Mouse (Mus musculus) stomach, postnatal 0 days (tissue): Measurements from ENCODE around the gene Trir. TPM values are rescaled to one million over a fixed set of nuclear protein-coding genes. Genes with fewer than 3 reads are reported as not detected.

Experiments
- ATAC-seq: fragments of 200-750 bp; cut with Nextera tagmentation; 2 replicates; pipeline ENCODE4 v1.8.0; 2017; ENCODE audit not compliant: low FRiP score, low TSS enrichment
- DNase-seq: peaks from one replicate; pipeline ENCODE4 v3.0.0-alpha.2; 2016; ENCODE audit warnings: low spot score
- H3K27ac ChIP-seq: fragments of 300-500 bp; sonication (generic); replicated peaks from 2 replicates; pipeline ENCODE4 v1.5.1; 2014; ENCODE audit warnings: mild to moderate bottlenecking, control low read depth
- H3K27me3 ChIP-seq: fragments of 300-500 bp; sonication (generic); 2 replicates; pipeline ENCODE4 v1.6.1; 2014; ENCODE audit warnings: low read length; ENCODE audit not compliant: control insufficient read depth, insufficient read depth
- H3K36me3 ChIP-seq: fragments of 300-500 bp; sonication (generic); 2 replicates; pipeline ENCODE4 v1.6.1; 2014; ENCODE audit warnings: low read length, mixed read lengths; ENCODE audit not compliant: control insufficient read depth, insufficient read depth
- H3K4me1 ChIP-seq: fragments of 300-500 bp; sonication (generic); replicated peaks from 2 replicates; pipeline ENCODE4 v1.6.1; 2014; ENCODE audit warnings: antibody characterized with exemption; ENCODE audit not compliant: control insufficient read depth, insufficient read depth
- H3K4me2 ChIP-seq: fragments of 300-500 bp; sonication (generic); replicated peaks from 2 replicates; pipeline ENCODE4 v1.6.1; 2014; ENCODE audit warnings: low read depth, mild to moderate bottlenecking, control low read depth, moderate library complexity
- H3K4me3 ChIP-seq: fragments of 300-500 bp; sonication (generic); 2 replicates; pipeline ENCODE4 v1.5.1; 2014; ENCODE audit warnings: low read depth, low read length, control low read depth
- H3K9ac ChIP-seq: fragments of 300-500 bp; sonication (generic); 2 replicates; pipeline ENCODE4 v1.6.1; 2014; ENCODE audit warnings: mild to moderate bottlenecking, low read length, control low read depth, mixed read lengths
- H3K9me3 ChIP-seq: fragments of 300-500 bp; sonication (generic); 2 replicates; pipeline ENCODE4 v1.6.1; 2016; ENCODE audit warnings: low read length; ENCODE audit not compliant: control insufficient read depth
- CTCF ChIP-seq: IDR thresholded peaks from 2 replicates; pipeline ENCODE4 v1.5.1; 2016; ENCODE audit warnings: antibody characterized with exemption, low read depth, mild to moderate bottlenecking, moderate library complexity
- EP300 ChIP-seq: optimal IDR thresholded peaks from 2 replicates; pipeline ENCODE3; 2016; ENCODE audit warnings: antibody characterized with exemption
- WGBS: fragments of 180-500 bp; shearing (Covaris S2); extraction: QIAGEN DNeasy Blood & Tissue Kit; methylation state at CpG from one replicate; pipeline ENCODE4 v1.1.7; 2014; 5-methylcytosine and 5-hydroxymethylcytosine counted together
- polyA plus RNA-seq: library from polyadenylated mRNA; unstranded; fragments of >200 nt; fragmentation: Nextera tagmentation; extraction: Ambion mirVana; gene quantifications from 2 replicates; pipeline ENCODE4 v1.2.1, GENCODE M21; 2015

Gene Trir
- polyA plus RNA-seq, 1 experiment from 2014 or later = 95.1 TPM

DNA sequence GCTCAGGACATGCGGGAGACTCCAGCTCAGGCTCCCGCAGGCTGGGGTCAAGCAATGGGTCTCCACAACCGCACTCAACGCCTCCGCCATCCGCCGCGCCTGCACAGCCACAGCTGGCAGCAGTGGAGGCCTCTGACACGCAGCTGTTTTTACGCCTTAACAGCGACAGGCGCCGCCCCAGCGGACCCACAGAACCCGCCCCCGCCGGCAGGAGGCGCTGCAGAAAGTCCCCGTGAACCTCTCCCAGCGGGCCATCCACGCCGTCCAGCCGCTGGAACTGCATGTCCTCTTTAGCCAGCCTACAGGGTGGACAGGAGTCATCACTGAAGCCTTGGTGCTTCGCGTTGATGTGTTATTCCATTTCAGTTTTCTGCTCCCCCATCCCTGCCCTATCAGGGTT, 18.9 kb upstream of the Trir start:
- ATAC-seq = peak; percentile 30; the same call in 1 of the 2 replicates
- 0 out of 2 replicates have a peak, but pooled peaks cover 4% of the 10 kb centered on the region for H3K27me3 ChIP-seq
- peak; percentile 68 for TF ChIP-seq CTCF
- no peak for TF ChIP-seq EP300
- H3K4me1 ChIP-seq = no peaks in the 10 kb centered on the region
- no peaks in the 10 kb centered on the region for H3K9me3 ChIP-seq
- H3K9ac ChIP-seq = no peak overlapping the region
- WGBS = 16% methylated on average over 22 of the region's 25 CpGs
- no peak overlapping the region for H3K4me3 ChIP-seq
- no peaks in the 10 kb centered on the region for H3K36me3 ChIP-seq
- no peak overlapping the region for H3K27ac ChIP-seq
- peak; percentile 77 for DNase-seq
- no peak overlapping the region for H3K4me2 ChIP-seq

DNA sequence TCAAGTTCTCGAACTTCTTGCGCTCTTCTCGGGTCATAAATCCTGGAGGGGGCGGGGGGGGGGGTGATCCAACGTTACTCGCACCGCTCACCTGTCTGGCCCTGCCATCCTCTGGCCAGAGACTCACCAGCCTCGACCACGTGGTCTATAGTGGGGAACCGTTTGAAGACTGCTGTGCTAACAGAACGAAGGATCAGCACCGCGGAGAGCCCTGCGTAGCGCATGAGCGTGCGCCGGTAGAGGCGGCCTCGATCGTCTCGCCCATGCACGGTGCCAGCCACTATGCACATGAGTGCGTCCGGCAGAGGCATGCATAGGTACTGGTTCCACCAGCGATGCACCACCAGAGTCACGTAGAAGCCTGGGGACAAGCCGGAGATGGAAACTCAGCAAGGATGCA, 15.4 kb upstream of the Trir start:
- no peaks in the 10 kb centered on the region for H3K9me3 ChIP-seq
- H3K4me2 ChIP-seq = no peak overlapping the region
- 0 out of 2 replicates have a peak, but pooled peaks cover 4% of the 10 kb centered on the region for H3K27me3 ChIP-seq
- DNase-seq = no peak
- H3K4me3 ChIP-seq = no peak overlapping the region
- ATAC-seq = peak; percentile 56; the same call in 1 of the 2 replicates
- no peak overlapping the region for H3K27ac ChIP-seq
- TF ChIP-seq EP300 (no peak), CTCF (no peak)
- WGBS = 10% methylated on average over 28 of the region's 28 CpGs
- no peak overlapping the region for H3K9ac ChIP-seq
- no peaks in the 10 kb centered on the region for H3K4me1 ChIP-seq
- H3K36me3 ChIP-seq = no peaks in the 10 kb centered on the region

DNA sequence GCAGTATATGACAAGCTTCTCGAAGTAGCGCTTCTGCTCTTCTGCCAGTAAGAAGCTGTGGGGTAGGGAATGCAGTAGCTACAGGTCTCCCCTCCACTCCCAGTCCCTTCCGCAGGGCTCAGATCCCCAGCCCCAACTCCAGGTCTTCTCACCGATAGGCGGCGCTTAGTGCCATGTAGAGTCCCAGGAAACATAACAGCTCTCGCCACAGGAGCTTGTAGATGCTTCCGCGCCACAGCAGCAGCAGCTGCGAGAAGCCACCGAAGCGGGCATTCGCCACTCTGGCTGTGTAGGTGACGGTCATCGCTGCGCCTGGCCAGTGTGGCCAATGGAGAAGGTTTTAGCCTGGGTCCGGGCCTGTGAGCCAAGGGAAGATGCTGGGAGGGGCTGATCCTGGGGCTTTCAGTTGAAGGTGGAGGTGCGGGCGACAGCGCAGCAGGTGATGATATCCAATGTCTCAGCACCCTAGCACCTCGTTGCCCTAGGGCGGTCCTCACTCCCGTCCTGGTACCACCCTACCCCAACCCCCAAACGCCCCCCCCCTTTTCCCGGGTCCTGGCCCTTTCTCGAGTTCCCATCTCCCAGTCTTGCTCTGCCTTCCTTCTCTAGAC, 13.3 kb upstream of the Trir start:
- peak overlapping the region; percentile 62 for H3K4me2 ChIP-seq
- no peaks in the 10 kb centered on the region for H3K4me1 ChIP-seq
- H3K9me3 ChIP-seq = no peaks in the 10 kb centered on the region
- peak overlapping the region; percentile 47; the same call in 1 of the 2 replicates for H3K9ac ChIP-seq
- no peak overlapping the region for H3K27ac ChIP-seq
- 0 out of 2 replicates have a peak, but pooled peaks cover 4% of the 10 kb centered on the region for H3K27me3 ChIP-seq
- DNase-seq = peak; percentile 85
- TF ChIP-seq CTCF (peak; percentile 82), EP300 (no peak)
- peak overlapping the region; percentile 31 for H3K4me3 ChIP-seq
- peak; percentile 49; the same call in 1 of the 2 replicates for ATAC-seq
- peaks cover 4% of the 10 kb centered on the region; the same call in 1 of the 2 replicates for H3K36me3 ChIP-seq
- WGBS = 4% methylated on average over 26 of the region's 26 CpGs

DNA sequence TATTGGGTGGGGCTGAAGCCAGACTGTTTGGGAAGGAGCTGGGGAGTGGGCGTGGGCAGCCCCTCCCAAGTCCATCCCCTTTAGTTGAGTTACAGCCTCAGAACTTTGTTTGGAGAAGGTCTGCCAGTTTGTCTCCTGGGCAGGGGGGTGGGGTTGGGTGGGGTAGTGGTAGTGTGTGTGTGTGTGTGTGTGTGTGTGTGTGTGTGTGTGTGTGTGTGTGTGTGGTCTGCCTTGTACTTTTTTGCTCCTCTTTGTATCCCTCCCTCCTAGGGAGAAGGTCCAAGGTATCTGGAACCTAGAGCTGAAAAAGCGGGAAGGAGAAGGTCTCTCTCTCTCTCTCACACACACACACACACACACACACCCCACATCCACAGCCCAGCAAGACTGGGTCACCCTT, 12.2 kb upstream of the Trir start, which contains the start of gene Best2:
Gene Best2 (minus strand): TSS at position 101 of the 400 bp plus-strand sequence.
- Histone ChIP-seq H3K4me1 (no peaks in the 10 kb centered on the region), H3K9me3 (no peaks in the 10 kb centered on the region), H3K9ac (peak within 1 kb of the TSS; percentile 47; the same call in 1 of the 2 replicates), H3K36me3 (peaks cover 15% of the 10 kb centered on the region), H3K4me3 (peak within 1 kb of the TSS; percentile 31), H3K4me2 (peak within 1 kb of the TSS; percentile 62), H3K27ac (no peak within 1 kb of the TSS), H3K27me3 (0 out of 2 replicates have a peak, but pooled peaks cover 4% of the 10 kb centered on the region)
- TF ChIP-seq EP300 = no peak
- TF ChIP-seq CTCF = no peak
- 40% methylated on average over 2 of the region's 2 CpGs for WGBS
- no peak for DNase-seq
- no peak for ATAC-seq

DNA sequence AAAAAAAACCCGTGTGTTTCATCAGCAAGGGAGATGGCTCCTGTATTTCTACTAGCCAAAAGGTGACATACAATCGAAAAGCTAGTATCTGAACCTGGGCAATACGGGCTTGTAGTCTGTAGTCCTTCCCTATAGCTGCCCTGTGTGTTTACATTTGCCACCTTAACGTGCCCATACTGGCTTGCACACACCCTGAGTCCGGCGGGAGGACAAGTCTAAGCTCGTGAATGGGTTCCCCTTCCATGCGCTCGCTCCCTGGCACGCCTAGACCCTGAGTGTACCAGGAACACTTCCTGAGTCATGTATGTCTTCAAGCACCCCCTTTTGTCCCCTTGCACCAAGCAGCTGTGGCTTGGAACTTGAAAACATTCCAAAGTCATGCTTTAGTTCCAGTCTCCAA, 9.9 kb upstream of the Trir start:
- ATAC-seq = no peak
- Histone ChIP-seq H3K4me3 (no peak overlapping the region), H3K27me3 (no peaks in the 10 kb centered on the region), H3K9ac (no peak overlapping the region), H3K36me3 (peaks cover 25% of the 10 kb centered on the region), H3K9me3 (no peaks in the 10 kb centered on the region), H3K4me1 (no peaks in the 10 kb centered on the region), H3K27ac (peak overlapping the region; percentile 78), H3K4me2 (no peak overlapping the region)
- DNase-seq = no peak
- no peak for TF ChIP-seq CTCF
- no peak for TF ChIP-seq EP300
- WGBS = 47% methylated on average over 10 of the region's 10 CpGs

DNA sequence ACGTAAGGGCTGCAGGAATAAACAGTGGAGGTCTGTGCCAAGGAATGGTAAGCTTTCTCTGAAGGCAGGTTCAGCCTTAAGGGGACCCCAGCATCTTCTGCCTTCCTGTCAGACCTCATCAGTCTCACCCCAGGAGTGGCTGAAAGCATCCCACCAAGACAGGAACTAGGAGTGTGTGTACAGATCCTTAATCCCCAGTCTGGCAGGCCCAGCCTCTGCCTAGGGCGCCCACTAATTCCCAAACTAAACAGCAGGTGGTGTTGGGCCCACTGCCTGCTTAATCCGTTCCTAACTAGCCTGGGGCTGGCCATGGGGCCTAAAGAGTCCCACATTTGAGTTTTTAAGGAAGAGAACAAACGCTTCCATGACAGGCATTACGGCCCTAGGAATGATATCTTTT, 9.4 kb upstream of the Trir start:
- no peaks in the 10 kb centered on the region for H3K9me3 ChIP-seq
- peak overlapping the region; percentile 78 for H3K27ac ChIP-seq
- H3K4me1 ChIP-seq = no peaks in the 10 kb centered on the region
- no peak for DNase-seq
- no peak overlapping the region for H3K4me3 ChIP-seq
- TF ChIP-seq EP300 (no peak), CTCF (peak; percentile 40)
- H3K27me3 ChIP-seq = no peaks in the 10 kb centered on the region
- H3K4me2 ChIP-seq = no peak overlapping the region
- 0 out of 2 replicates have a peak overlapping the region, but pooled peaks have one; percentile 18 for H3K9ac ChIP-seq
- WGBS = 31% methylated on average over 5 of the region's 5 CpGs
- ATAC-seq = no peak
- H3K36me3 ChIP-seq = peaks cover 27% of the 10 kb centered on the region
